Mouse (Mus musculus) granulocyte monocyte progenitor cell, adult 5-6 weeks (primary cell): Measurements from ENCODE around the gene Gm2a. TPM values are rescaled to one million over a fixed set of nuclear protein-coding genes. Genes with fewer than 3 reads are reported as not detected.

Source experiments
- ATAC-seq: replicated peaks from 2 replicates; pipeline ENCODE4 v1.8.0; 2016; ENCODE audit warnings: mild to moderate bottlenecking, moderate TSS enrichment, inconsistent platforms; ENCODE audit not compliant: poor library complexity, severe bottlenecking
- total RNA-seq, 2 experiments: library from RNA; stranded (forward) in 1 of 2; stranded (reverse) in 1 of 2; fragments of 200-712, 200-1000 nt in 1 of 2; fragments of >200 nt in 1 of 2; fragmentation: Nextera tagmentation in 1 of 2; gene quantifications; 2 replicates each; pipeline ENCODE4 v1.2.3; 2014 to 2017

Gm2a gene
- total RNA-seq, 2 experiments from 2014 or later, result 61.3 to 84.3 TPM

- no peak for ATAC-seq
Measured at GRCm38 (mm10) chr11:55127937-55128336, 30.0 kb downstream of the Gm2a start.

DNA sequence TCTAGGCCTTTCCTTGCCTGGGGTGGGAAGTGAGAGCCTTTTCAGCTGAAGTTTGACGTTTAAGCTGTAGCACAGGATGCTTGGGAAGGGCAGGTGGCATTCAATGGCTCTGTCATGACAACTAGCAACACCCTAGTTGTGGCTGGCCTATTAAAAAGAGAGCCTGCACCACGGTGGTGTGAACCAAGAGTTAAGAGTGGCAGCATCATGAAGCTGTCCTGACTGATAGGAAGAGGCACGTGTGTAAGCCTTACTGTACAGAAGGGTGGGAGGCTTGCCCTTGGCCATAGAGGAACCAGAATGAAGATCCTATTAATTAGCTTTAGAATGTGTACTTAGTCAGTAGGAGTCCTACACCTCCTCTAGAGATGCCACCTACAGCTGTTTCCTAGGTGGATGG is 30.5 kb downstream of the Gm2a start:
- ATAC-seq, result no peak

DNA sequence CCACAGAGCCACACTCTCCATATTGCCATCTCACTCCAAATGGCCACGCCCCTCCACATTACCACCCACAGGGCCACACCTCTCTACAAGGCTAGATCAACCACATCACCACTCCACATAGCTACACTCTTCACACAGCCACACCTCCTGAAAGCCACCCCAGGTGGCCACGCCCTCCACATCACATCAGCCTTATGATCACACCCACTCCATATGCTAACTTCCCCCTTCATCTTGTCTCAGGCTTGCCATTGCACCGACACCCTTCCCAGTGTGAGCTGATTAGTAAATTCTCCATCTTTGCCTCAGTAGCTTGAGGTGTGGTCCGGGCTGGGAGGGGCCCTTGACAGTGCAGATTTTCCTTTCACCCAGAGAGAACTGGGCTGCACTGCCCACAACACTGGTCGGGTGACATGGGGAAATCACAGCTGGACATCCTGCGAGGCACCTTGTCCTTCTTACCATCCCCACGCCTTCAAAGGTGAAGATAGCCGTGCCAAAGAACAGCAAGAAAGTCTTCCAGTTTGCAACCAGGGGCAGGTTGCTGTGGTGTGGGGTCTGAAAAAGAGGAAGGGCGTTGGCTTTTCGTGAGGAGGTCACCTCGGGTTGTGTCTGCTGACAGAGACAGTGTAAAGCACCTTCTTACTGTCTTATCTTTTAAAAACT is 33.3 kb downstream of the Gm2a start:
- ATAC-seq, result peak; percentile 92

- ATAC-seq, result no peak
Measured at GRCm38 (mm10) chr11:55131946-55132345, 34.0 kb downstream of the Gm2a start.

GRCm38 (mm10) chr11:55133204-55133603 is 35.3 kb downstream of the Gm2a start:
- ATAC-seq, result no peak

- no peak for ATAC-seq
Measured at GRCm38 (mm10) chr11:55134407-55134806, 36.5 kb downstream of the Gm2a start.

GRCm38 (mm10) chr11:55134871-55135270 is 37.0 kb downstream of the Gm2a start:
- 0 out of 2 replicates have a peak, but pooled peaks have one; percentile 5 for ATAC-seq

DNA sequence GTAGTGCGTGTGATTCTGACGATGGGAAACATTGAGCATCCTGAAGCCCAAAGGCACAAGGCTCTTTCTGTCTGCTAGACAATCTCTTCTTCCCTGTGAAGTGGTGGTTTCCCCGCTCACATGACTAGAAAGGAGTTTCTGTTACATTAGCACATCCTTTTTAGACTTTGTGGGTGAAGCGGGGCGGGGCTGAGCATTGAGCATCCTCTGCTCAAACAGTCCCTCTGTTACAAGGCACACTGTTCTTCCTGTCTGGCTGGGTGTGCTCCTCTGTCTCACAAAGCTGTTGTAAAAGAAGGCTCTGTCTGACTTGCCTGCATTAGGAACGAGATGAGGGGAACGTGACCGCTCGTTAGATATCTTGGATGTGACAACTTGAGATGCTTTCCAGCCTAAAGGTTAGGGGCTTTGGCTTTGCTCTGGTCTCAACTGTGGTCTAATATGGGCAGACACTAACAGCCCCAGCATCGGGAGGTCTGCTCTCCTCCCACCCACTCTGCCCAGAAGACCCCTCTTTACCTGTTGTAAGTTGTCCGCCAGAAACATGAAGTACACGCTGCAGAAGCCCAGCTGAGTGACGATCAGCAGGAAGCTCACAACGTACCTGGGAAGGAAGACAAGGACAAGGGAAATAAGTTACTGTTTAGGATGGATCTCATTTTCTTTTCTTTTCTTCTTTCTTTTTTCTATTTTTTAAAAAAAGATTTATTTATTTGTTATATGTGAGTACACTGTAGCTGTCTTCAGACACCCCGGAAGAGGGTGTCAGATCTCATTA is 39.0 kb downstream of the Gm2a start:
- ATAC-seq, result peak; percentile 91

GRCm38 (mm10) chr11:55137646-55138045 is 39.7 kb downstream of the Gm2a start:
- no peak for ATAC-seq

DNA sequence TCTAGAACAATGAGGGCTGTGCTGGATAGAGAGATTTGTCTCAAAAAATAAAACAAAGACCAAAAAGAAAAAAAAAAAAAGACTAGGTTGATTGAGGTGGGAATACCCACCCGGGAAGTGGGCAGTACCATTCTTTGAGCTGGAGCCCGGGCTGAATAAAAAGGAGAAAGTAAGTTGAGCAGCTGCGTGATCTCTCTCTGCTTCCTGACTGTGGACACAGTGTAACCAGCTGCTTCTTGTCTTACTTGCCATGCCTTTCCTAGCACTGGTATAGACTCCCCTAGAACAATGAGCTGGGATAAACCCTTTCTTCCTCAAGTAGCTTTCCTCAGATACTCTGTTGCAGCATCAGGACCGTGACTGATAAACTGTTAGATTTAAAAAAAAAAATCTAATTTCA is 43.6 kb downstream of the Gm2a start:
- ATAC-seq, result no peak

GRCm38 (mm10) chr11:55144011-55144410 is 46.1 kb downstream of the Gm2a start:
- ATAC-seq, result no peak

DNA sequence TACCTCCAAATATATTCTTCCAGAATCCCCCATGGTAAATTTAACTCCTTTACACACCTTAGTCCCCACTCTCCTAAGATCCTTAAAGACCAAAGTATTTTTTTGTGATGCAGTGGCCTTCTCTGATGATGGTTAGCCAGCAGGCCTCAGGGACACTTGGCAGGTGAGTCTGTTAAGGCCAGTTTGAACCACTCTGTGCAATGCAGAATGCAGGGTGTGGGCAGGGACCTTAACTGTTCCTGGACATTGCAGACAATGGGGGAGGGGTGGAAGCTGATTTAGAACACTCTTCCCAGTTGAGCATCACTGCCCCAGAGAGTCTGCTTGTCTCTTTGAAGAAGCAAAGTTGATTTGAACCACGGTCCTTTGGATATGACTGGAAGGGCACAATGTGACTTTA is 48.9 kb downstream of the Gm2a start:
- no peak for ATAC-seq

GRCm38 (mm10) chr11:55147423-55147822 is 49.5 kb downstream of the Gm2a start:
- ATAC-seq, result peak; percentile 61

GRCm38 (mm10) chr11:55148461-55148860 is 50.5 kb downstream of the Gm2a start:
- peak; percentile 59 for ATAC-seq

GRCm38 (mm10) chr11:55151608-55152007 is 53.7 kb downstream of the Gm2a start, which contains the start of gene Slc36a3:
Gene Slc36a3, minus strand, starts transcription at chr11:55151708.
- ATAC-seq, result no peak

GRCm38 (mm10) chr11:55154398-55155069 is 56.6 kb downstream of the Gm2a start:
- peak; percentile 28; the same call in 1 of the 2 replicates for ATAC-seq

DNA sequence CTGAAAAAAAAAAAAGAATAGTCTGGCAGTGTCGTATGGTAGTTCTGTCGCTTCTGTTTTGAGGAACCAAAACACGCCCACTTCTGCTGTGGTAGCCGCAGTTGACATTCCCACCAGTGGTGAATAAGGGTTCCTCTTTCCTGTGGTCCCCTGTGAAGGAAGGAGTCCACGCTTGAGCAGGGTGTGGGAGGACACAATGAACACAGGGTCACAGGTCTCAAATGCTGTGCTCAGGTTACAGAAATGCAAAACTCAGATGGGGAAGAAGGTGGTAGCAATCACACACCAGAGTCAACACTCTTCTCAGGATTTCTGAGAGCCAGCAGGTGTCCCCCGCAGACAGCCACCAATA is 57.1 kb downstream of the Gm2a start:
- ATAC-seq, result peak; percentile 95

GRCm38 (mm10) chr11:55158785-55159359 is 61.0 kb downstream of the Gm2a start:
- ATAC-seq, result peak; percentile 61
